Mouse (Mus musculus): ENCODE measurements at regions not wholly inside any gene's neighbourhood (a gene's known extent, or its start where the extent isn't known, plus 50 kb on each side); places are given as distances from the start of the nearest gene placed in this dataset.

DNA sequence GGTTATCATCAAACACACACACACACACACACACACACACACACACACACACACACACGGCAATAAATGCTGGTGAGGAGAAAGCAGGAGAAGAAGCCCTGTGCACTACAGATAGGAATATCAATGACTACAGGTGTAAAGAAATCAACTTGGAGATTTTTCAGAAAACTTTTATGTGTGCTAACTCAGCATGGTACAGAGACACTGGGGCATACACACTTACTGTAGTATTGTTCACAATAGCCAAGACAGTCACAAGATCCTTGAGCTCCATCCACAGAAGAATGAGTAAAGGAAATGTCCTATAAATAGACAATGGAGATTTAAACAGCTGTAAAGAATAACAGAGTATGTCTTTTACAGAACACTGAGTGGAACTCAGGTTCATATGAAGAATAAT lies 182.4 kb downstream of the Tm2d1 start:
- DNase-seq (ENCODE audit: low spot score): no peak

DNA sequence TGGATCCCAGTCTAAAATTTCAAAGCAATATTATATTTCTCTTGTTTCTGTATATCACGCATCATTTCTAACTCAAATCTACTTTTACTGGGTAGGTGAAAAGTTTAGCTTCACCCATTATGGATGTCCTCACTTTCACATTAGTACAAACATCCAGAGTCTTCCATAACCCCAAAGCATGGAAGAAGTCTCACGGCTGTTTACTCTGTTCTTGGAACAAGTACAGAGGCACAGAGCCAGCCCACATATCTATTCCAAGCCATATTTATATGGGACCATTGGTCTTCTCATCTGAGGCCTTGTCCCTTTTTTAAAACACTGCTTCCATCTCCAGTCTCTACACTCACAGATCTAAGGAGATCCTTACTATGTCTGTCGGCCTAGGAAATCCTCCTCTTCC lies 192.8 kb downstream of the Tm2d1 start:
- no peak for DNase-seq (ENCODE audit: low spot score)

DNA sequence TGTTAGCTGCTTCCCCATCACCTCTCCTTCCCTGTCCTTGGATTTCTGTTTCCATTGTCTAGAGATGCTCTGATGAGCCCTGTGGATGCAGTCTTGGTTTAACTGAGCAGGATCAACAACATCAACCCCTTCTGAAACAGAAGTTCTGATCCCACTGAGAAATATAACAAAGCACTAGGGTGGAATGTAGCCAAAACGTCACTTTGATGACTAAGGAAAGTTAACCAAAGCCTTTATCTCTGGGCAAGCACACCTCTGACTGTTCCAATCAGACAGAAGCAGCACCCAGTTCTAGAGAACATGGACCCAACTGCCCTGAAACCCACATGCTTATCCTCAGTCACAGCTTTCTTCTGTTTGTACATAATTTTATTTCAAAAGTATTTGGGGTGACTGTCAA lies 193.2 kb downstream of the Tm2d1 start:
- DNase-seq (ENCODE audit: low spot score): no peak

DNA sequence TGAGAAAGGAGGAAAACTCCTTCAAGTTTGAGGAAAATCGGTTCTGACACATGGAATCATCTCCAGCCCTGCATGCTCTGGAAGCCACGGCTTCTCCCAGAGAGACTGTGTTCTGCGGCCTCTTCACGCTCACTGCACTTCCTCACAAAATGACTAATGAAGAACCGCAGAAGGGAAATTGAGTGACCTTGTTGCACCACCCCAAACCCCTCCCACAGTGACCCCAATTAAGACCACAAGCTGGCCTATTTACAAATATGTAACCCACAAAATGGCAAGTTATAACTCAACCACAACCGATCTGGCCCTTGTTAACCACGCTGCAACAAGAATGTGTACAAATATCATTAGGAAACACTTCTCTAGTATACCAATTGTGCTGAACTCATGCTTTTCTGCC lies 194.2 kb downstream of the Tm2d1 start:
- no peak for DNase-seq (ENCODE audit: low spot score)

DNA sequence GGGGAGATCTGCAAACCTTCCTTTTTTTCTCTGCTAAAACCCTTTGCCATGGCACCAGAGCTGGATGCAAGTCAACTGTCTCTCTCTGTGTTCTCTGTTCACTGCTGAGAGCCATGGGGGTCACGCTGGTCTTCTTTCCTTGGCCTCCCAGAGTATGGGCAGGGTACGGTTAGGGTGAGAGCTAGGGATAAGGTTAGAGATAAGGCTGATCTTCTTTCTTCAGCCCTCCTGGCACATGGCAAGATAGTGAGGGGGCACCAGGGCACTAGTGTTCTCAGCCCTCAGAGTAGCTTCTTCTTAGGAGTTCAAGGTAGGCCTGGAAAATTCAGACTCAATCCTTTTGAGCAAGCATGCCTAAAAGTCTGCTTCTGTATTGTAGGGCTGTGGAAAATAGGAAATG lies 196.1 kb downstream of the Tm2d1 start:
- no peak for DNase-seq (ENCODE audit: low spot score)

DNA sequence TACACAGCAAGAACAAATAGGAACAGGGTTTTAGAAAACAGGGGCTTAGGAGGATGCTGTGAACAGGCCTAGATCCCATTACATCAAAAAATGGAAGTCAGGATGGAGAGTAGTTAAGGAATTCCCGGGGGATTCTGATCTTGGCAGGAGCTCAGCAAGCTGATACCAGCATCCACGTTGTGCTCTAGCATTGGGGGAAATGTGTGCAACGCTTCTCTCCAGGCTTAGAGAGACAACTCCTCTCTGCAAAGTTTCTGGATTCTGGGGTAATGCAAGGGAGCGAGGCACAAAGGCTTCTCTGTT lies 201.1 kb downstream of the Tm2d1 start:
- DNase-seq (ENCODE audit: low spot score): no peak

DNA sequence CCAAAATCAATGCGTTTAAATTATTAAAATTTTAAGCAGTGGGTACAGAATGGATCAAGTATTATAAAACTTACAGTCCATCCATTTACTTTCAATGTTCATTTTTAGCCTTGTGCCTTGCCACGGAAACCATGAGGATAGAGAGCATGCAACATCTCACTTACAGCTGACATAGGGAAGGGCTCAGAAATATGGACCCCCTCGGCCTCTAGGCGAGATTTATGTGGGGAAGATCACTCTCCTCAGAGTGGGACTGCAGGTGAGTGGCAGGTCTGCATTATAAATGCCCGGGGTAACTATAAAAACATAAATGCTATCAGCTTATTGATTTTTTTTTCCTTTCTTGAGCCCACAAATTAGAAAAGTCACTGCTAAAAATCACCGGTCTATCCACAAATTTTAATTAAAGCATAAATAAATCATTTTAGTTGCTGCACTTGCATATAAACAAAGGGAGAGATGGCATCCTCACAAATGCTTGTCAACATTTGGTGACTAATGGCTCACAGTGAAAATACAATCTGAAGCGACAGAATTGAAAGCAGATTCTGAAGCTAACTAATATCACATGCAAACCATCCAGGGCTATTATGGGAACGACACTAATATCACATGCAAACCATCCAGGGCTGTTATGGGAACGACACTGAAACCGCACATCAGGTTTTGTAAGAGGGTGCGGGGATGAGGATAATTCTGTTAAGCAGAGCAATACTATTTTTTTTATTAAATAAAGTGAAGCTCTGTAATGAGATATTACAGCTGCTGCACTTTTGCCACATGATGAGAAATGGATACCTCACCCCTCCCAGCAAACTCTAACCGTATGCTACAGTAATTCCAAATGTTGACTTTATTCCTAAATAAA lies 201.7 kb downstream of the Tm2d1 start:
- no peak for DNase-seq (ENCODE audit: low spot score)

DNA sequence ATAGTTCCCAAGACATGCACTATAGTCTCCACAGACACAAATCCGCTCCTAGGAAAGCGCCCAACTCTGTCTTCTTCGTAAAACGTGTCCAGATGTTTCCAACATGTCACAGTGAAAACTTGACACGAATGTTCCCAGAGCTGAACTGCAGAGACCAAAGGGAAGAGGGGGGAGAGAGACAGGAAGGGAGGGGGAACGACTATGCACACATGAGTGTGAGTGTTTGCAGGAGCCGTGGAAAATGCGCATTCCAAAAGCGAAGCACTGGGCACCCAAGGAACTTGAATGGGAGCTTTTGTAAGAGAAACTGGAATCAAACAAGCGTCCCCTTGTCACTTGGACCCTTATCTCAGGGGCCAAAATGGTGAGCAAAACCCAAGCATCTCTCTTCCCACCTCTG lies 202.8 kb downstream of the Tm2d1 start:
- no peak for DNase-seq (ENCODE audit: low spot score)

All from ovary, postnatal 10 days (tissue).